Mouse (Mus musculus) gastrocnemius, adult 8-10 months (tissue): ENCODE data around the gene Lrrc1. TPM values are rescaled to one million over a fixed set of nuclear protein-coding genes. Genes with fewer than 3 reads are reported as not detected.

Experiments used
- DNase-seq, 2 experiments: peaks; one replicate each; pipeline ENCODE4 v3.0.0; 2022; ENCODE audit warnings: low spot score in 2 of 2
- total RNA-seq, 4 experiments: library from RNA; stranded (reverse); gene quantifications; 2 replicates each; pipeline ENCODE4 v1.2.4; 2022

The Lrrc1 gene
- total RNA-seq, 4 experiments from 2014 or later: 0.58 to 1.7 (median 0.93) TPM

- no peak for DNase-seq
These were observed 41.9 kb downstream of the Lrrc1 start for GRCm38 (mm10) chr9:77502548-77503438.

- DNase-seq: no peak
These were observed 42.5 kb downstream of the Lrrc1 start for GRCm38 (mm10) chr9:77502171-77502547.

- no peak for DNase-seq
These were observed 45.6 kb downstream of the Lrrc1 start for GRCm38 (mm10) chr9:77499084-77499483.

GRCm38 (mm10) chr9:77498406-77498805 lies 46.3 kb downstream of the Lrrc1 start:
- DNase-seq: no peak

GRCm38 (mm10) chr9:77497173-77497572 lies 47.5 kb downstream of the Lrrc1 start:
- DNase-seq: no peak

- no peak for DNase-seq
These were observed 48.1 kb downstream of the Lrrc1 start for GRCm38 (mm10) chr9:77496540-77497062.

- DNase-seq: no peak
These were observed 50.4 kb downstream of the Lrrc1 start for GRCm38 (mm10) chr9:77494307-77494706.

GRCm38 (mm10) chr9:77488611-77489010 lies 56.1 kb downstream of the Lrrc1 start:
- DNase-seq: no peak

- DNase-seq: no peak
These were observed 57.2 kb downstream of the Lrrc1 start for GRCm38 (mm10) chr9:77487427-77487826.

- no peak for DNase-seq
These were observed 58.8 kb downstream of the Lrrc1 start for GRCm38 (mm10) chr9:77485915-77486314.

- no peak for DNase-seq
These were observed 59.9 kb downstream of the Lrrc1 start for GRCm38 (mm10) chr9:77484751-77485150.

- DNase-seq: no peak
These were observed 61.1 kb downstream of the Lrrc1 start for GRCm38 (mm10) chr9:77483559-77483958.

GRCm38 (mm10) chr9:77482281-77482680 lies 62.4 kb downstream of the Lrrc1 start:
- DNase-seq: no peak

- no peak for DNase-seq
These were observed 63.3 kb downstream of the Lrrc1 start for GRCm38 (mm10) chr9:77481380-77481779.

GRCm38 (mm10) chr9:77480574-77481319 lies 63.9 kb downstream of the Lrrc1 start:
- DNase-seq: no peak

- no peak for DNase-seq
These were observed 64.7 kb downstream of the Lrrc1 start for GRCm38 (mm10) chr9:77480001-77480400.

- no peak for DNase-seq
These were observed 66.3 kb downstream of the Lrrc1 start for GRCm38 (mm10) chr9:77478166-77478920.

GRCm38 (mm10) chr9:77474535-77474934 lies 70.1 kb downstream of the Lrrc1 start:
- DNase-seq: no peak

- DNase-seq: no peak
These were observed 72.1 kb downstream of the Lrrc1 start for GRCm38 (mm10) chr9:77472557-77472956.

GRCm38 (mm10) chr9:77471646-77472220 lies 72.9 kb downstream of the Lrrc1 start:
- no peak for DNase-seq
